Mouse (Mus musculus): Measurements from ENCODE around the gene Gm8251. TPM values are rescaled to one million over a fixed set of nuclear protein-coding genes. Genes with fewer than 3 reads are reported as not detected.
"Not testable (repeated sequence)": the region's sequence is repeated elsewhere in the genome, so short reads cannot be mapped to it uniquely, and the experiment has no call there.

The Gm8251 gene
- under 1 TPM; 0.17 to 0.29 TPM for polyA plus RNA-seq (2017; shearing (Covaris generic))

DNA sequence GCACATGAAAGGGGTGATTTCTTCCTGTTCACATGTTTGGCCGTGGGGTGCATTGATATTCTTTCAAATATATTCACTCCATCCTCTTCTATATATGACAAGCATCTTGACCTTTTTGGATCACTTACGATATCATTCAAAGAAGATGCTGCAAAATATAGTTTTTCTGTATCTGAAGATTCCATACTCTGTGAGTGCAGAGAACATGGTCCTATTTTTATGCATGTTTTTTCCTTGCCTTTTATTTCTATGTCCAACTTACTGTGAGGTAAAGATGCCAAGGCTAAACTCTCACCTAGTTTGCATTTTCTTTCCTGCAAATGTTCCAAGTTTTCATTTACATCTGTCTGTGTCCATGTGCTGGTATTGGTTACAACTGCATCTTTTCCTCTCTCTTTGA, at the start of gene Gm8251:
Gene Gm8251, minus strand, starts transcription at position 101 of the 400 bp plus-strand sequence.
- ATAC-seq: no peak

DNA sequence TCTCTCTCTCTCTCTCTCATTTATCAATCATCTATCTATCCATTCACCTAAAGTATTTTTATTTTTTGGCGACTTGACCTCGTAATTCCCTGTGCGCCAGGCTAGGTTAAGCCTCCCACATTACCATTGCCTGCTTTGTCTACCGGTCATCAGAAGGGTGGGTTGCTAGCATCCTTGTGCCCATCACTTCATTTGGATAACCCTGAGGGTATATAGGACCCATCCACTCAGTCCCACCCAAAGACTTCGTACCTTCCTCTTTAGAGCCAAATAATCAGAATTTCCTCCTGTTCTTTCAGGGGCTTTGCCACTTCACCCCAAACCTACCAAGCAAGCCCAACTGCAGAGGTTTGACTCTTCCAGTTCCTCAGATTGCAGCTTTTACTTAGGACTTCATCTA, 41.2 kb upstream of the Gm8251 start:
- no peak for ATAC-seq

DNA sequence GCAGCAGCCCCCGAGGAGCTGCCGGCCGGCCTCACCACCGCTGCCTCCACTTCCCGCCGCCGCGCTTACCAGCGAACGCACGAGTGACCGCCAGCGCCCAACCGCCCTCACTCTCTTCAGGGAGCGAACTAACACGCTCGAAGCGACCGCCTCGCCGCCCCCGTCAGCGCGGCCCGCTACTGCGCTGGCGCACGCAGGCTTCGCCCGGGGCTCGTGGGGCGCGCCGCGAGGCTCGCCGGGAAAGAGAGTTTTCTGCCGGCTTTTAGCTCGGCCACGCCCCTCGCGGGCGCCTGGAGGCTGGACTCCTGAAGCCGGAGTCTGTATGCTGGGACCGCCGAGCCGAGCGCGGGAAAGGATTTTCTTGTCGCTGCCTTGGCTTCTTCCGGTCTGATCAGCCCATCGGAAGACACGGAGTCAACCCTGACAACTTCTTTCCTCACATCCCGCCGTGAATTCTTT, 40.6 kb upstream of the Gm8251 start, which contains the start of gene Tex30:
Gene Tex30, minus strand, starts transcription at position 183 of the 459 bp plus-strand sequence.
- peak; percentile 90 for ATAC-seq

DNA sequence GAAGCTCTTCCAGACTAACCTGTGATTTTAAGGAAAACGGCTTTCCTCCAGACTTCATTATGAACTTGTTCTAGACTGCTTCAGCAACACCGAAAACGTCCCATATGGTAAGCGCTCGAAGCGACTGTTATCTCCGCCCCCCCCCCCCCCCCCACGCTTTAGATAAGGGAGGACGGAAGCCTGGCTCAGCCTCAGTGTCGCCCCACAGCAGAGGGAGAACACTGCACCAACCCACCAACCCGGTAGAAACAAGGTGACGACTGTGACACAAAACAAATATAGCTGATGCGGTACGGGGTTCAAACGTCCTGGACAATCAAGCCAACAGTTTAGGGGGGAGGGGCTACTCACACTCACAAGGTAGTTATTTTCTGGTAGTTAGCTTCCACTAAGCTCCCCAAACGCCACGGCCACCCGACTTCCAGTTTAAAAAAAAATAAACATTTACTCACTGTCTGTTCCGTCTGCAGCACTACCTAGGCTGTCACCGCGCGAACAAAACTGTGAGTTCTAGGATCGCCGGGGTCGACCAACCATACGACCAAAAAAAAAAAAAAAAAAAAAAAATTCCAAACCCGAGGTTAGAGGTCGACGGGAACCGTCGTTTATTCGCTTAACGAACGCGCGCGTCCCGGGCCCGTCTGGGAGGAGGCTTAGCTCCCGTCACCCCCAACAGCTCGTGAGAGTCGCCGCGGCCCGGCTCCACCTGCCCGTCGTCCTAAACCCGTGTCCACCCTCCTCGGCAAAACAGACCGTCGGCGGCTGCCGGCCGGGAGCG, 39.9 kb upstream of the Gm8251 start:
- peak; percentile 67 for ATAC-seq

DNA sequence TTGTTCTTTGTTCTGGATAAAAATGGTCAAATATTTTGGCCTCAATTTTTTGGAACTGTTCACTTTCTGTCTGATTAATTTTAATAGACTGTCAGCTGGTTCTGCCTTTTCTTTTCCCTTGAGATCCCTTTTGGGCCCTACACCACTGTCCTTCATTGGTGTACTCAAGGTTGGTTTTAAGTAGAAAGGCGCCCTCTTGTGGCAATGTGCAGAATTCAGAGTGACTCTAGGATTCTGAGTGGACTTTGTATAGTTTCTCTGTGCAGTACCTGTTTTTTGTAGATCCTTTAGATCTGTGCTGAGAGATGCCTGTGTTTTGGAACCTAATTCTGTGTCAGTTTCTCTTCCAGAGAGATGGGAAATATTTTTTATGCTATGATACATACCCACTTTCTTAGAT, 2.9 kb upstream of the Gm8251 start:
- peak; percentile 75 for ATAC-seq

DNA sequence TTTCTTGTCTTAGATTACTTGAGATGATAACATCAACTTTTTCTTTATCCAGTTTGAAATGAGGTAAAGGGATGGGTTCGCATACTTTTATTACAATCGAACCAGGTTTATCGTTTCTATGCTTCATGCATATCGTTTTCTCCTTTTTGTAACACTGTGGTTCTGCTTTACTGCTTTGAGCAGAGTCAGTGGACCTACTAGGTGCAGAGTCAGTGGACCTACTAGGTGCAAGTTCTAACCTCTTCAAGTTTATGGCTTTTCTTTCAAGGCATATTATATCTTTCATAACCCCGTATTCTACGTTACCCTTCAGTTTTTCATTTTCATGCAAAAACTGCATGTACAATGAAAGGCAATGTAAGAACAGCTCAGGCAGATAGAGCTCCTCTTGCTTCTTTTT, 1.7 kb upstream of the Gm8251 start:
- no peak for ATAC-seq

DNA sequence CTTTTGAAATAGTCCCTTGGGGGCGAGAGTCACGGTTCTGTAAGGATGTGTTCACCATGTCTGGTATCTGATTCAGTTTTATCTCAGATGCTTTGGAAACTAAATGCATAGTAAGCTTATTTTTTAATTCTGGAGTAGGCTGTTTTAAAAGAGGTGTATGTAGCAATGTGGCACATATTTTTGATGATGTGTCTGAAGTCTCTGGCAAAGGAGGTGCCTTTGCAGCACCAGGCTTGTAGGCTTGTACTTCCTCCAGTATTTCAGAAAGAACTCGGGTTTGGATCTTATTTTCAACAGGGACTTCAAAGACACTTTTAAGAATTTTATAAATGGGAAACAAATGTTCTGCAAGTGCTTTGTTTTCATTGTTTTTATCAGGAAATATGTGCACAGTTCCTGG, 3.9 kb downstream of the Gm8251 start:
- ATAC-seq: no peak

DNA sequence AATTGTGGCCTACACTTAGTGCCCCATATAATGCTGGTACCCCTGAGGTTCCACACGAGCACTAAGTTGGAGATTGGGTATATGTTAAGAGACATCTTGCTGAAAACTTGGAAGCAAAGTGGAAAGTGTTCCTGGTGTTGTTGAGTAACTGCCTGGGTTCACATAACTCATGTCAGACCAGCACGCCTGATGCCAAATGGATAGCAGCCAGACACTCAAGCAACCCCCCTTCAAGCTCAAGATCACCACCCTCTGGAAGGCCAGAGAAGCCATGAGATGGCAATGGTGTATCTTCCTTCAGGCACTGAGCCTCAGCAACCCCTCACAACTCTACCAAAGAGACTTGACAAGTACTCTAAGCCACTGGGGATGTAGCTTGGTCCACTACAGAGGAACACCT, 15.2 kb downstream of the Gm8251 start:
- ATAC-seq: no peak

DNA sequence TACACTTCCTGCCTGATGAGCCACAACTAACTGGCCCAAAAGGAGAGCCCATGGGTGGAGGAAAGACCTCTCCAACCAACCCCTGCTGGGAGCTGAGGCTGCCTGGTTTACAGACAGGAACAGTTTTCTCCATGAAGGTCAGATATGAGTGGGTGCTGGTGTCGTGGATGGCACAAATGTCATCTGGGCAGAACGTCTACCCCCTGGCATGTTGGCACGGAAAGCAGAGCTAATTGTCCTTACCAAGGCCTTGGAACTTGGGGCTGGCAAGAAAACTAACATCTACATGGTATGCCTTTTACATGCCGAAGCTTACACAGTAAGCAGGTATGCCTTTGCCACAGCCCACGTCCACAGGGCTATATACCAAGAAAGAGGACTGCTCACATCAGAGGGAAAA, 16.0 kb downstream of the Gm8251 start:
- ATAC-seq: not testable (repeated sequence)

DNA sequence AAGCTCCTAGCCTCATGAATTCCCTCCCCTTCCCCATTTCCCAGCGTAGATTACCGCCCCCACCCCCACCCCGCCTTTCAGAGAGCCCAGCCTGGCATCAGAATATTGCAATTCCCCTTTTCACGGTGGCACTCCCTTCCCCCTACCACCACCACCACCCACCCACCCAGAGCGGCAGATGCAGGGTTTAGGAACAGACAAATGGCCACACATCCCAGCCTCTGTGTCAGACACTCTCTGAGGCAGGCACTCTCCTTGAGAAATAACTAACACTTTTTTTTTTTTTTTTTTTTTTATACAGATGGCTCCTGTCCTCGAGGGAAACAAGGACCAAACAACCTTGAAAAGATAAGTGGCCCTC, 19.2 kb downstream of the Gm8251 start:
- ATAC-seq: no peak

DNA sequence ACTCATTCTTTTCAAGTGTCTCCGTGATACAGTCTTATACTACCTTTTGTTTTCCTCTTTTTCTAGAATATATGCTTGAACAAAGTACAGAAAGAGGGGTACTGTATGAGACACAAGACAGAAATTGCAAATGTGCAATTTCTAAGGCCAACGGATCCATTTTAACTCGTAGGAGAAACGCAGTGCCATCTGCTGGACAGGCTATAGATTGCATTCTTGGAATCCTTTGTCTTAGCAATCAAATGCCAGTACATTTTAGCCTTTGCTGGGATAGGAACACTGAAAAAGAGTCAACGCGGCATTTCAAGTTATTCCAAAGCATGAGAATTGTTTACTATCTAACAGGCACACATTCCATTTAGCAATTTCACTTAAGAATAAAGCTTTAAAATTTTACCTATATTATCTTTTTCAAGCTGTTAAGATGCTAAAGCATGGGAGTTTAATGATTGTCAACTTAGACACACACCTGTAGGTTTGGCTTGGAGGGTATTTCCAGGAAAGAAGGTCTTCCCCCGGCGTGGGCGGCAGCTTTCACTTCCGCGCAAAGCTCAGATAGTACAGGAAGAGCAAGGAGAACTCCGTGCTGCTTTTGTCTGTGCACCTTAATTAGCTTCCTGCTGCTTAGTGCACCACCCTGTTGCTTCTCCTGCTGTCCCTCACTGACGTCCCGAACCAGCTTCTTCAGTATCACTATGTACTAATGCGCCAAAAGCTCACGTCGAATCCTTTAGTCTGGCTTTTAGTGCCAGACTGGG, 19.8 kb downstream of the Gm8251 start:
- peak; percentile 97 for ATAC-seq

DNA sequence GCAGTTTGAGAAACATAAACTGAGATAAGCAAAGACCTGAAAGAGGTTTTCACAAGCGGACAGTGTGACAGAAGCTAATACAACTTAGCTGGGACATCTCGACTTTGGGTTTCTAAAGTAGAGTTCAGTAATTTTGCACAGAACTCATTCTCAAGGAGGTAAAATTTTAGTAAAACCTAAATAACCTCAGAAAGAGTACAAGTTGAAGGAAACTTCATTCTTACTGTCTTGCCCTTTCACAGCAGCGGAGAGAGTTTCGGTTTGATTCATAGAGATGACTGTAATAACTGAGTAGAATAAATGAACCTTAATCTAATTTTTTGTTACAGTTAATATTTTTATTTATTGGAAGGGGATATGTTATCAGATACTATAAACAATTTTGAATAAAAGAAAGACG, 28.8 kb downstream of the Gm8251 start:
- ATAC-seq: peak; percentile 33

DNA sequence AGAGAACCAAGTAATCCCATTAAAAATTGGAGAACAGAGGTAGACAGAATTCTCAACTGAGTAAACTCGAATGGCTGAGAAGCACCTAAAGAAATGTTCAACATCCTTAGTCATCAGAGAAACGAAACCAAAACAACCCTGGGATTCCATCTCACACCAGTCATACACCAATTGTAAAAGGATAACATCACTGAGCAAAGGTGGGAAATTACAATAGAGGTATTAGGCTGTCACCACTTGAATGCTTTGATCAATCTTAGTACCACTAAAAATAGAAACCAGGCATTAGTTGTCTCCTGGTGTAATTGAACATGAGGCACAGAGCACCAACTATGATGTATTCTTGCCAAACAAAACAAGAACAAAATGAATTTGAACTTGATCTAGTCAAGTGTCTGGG, 29.5 kb downstream of the Gm8251 start:
- peak; percentile 69 for ATAC-seq

DNA sequence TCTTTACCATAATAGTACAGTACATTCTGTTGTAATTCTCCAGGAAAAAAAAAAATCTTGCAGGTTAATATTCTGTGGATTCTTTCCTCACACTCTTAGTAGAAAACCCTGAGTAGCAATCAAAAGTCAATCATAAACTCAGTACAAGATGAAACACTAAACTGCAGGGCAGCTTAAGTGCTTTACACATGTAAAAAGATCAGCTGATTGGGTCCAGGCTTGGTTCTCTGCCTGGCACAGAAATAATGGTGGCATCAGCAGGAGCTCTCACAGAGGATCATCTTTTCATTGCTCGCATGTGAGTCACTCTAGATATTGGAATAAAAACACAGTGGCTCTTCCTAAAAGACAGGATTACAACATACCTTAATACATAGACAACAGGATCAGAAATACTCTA, 34.1 kb downstream of the Gm8251 start:
- no peak for ATAC-seq

DNA sequence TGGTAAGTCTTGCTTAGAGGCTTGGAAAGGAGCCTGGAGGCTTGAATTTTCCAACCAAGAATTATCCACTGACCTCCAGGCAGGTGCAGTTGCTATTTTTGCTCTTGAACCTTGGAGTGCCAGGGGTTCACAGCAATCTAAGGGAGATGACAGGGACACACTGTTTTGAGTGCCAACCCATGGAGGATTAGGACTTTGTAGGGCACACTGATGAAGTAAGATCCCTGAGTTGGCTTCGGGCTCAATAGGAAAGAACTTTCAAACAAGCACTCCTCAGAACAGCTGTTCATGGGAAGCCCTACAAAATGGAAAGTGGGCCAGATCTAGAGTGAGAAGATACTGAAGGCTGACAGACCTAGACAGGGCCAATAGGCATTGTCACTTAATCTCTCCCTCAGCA, 39.1 kb downstream of the Gm8251 start:
- ATAC-seq: no peak

DNA sequence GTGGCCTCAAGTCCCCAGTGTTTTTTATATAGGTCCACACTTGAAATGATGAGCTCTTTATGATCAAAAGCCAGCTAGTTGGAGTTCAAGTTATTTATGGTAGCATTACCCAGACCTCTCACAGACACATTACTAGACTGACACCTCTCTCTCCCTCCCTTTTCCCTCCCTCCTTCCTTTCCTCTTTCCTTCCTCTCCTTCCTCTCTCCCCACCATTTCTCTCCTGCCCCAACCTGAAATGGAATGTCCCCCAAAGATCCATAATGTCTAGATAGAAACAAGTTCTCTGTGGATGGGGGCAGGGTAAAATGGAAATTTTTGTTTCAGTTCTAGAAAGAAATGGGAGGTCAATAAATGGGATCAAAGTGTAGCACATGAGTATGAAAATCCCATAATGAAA, 41.8 kb downstream of the Gm8251 start, which contains the start of gene Mettl21c:
Gene Mettl21c, minus strand, starts transcription at position 101 of the 400 bp plus-strand sequence.
- ATAC-seq: no peak

DNA sequence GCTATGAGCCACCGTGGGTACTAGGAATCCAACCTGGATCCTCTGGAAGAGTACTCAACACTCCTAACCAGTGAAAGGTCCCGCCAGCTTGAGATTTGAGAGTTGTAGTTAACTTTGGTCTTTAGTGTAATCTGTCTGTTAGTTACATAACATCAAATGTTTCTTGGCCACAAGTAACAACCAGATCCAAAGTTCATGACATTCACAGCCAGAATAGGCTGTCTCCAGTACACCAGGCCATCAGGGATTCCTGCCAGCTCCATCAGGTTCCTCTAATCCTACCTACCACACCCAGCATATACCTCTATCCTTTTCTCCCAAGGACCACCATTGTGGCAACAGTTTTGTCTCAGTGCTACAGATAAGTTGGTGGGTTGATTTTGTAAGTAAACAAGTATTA, 46.2 kb downstream of the Gm8251 start:
- no peak for ATAC-seq

Other genes with a start within 250 kb of the Gm8251 start
- gene Uxs1, start 234.1 kb downstream of the Gm8251 start, polyA plus RNA-seq (2017; shearing (Covaris generic)): 10 to 100 TPM; 15.5 to 20.8 TPM
- 100 to 1,000 TPM; 111 to 114 TPM for gene Tpp2, start 128.3 kb downstream of the Gm8251 start, polyA plus RNA-seq (2017; shearing (Covaris generic))
- 1 to 10 TPM in 1 of 2 experiments, under 1 TPM in 1; 0.59 to 2.4 TPM for gene Mettl21c, start 41.9 kb downstream of the Gm8251 start, polyA plus RNA-seq (2017; shearing (Covaris generic))
- gene Tex30, start 40.5 kb upstream of the Gm8251 start, polyA plus RNA-seq (2017; shearing (Covaris generic)): 10 to 100 TPM; 44.7 to 47.2 TPM
- gene Kdelc1, start 56.9 kb upstream of the Gm8251 start, polyA plus RNA-seq (2017; shearing (Covaris generic)): 10 to 100 TPM; 13.6 to 13.9 TPM
- 1 to 10 TPM; 9.0 TPM for gene Bivm, start 57.0 kb upstream of the Gm8251 start, polyA plus RNA-seq (2017; shearing (Covaris generic))
- gene Ercc5, start 85.8 kb upstream of the Gm8251 start, polyA plus RNA-seq (2017; shearing (Covaris generic)): 10 to 100 TPM; 13.4 to 18.5 TPM
- gene Mettl21e, start 157.0 kb upstream of the Gm8251 start, polyA plus RNA-seq (2017; shearing (Covaris generic)): not detected